Mouse (Mus musculus) limb, embryonic 11.5 days (tissue): ENCODE results near the gene Msl1. TPM values are rescaled to one million over a fixed set of nuclear protein-coding genes. Genes with fewer than 3 reads are reported as not detected.

ENCODE experiments used
- ATAC-seq: fragments of 200-750 bp; cut with Nextera tagmentation; 2 replicates; pipeline ENCODE4 v1.8.0; 2017; ENCODE audit warnings: low read depth; ENCODE audit not compliant: insufficient number of reproducible peaks, low FRiP score, low TSS enrichment
- DNase-seq: peaks from one replicate; pipeline ENCODE4 v3.0.0-alpha.2; 2015; ENCODE audit warnings: low spot score
- H3K27ac ChIP-seq: fragments of 300-500 bp; sonication (generic); replicated peaks from 2 replicates; pipeline ENCODE4 v1.5.1; 2014; ENCODE audit warnings: low read depth, mild to moderate bottlenecking, low read length
- H3K27me3 ChIP-seq: fragments of 300-500 bp; sonication (generic); 2 replicates; pipeline ENCODE4 v1.6.1; 2014; ENCODE audit warnings: mild to moderate bottlenecking, low read length, mixed read lengths; ENCODE audit not compliant: control insufficient read depth, insufficient read depth
- H3K36me3 ChIP-seq: fragments of 300-500 bp; sonication (generic); 2 replicates; pipeline ENCODE4 v1.6.1; 2014; ENCODE audit warnings: mild to moderate bottlenecking, low read length, moderate library complexity, mixed read lengths; ENCODE audit not compliant: control insufficient read depth, insufficient read depth
- H3K4me1 ChIP-seq: fragments of 300-500 bp; sonication (generic); 2 replicates; pipeline ENCODE4 v1.6.1; 2014; ENCODE audit warnings: low read length, mixed read lengths; ENCODE audit not compliant: control insufficient read depth, insufficient read depth
- H3K4me2 ChIP-seq: fragments of 300-500 bp; sonication (generic); 2 replicates; pipeline ENCODE4 v1.6.1; 2014; ENCODE audit warnings: low read depth, mild to moderate bottlenecking, moderate library complexity; ENCODE audit not compliant: severe bottlenecking
- H3K4me3 ChIP-seq: fragments of 300-500 bp; sonication (generic); 2 replicates; pipeline ENCODE4 v1.5.1; 2014; ENCODE audit warnings: low read depth, low read length
- H3K9ac ChIP-seq: fragments of 300-500 bp; sonication (generic); 2 replicates; pipeline ENCODE4 v1.6.1; 2014; ENCODE audit warnings: mild to moderate bottlenecking, low read length
- H3K9me3 ChIP-seq: fragments of 300-500 bp; sonication (generic); 2 replicates; pipeline ENCODE4 v1.6.1; 2016; ENCODE audit warnings: low read length; ENCODE audit not compliant: control insufficient read depth
- WGBS: fragments of 180-500 bp; shearing (Covaris S2); extraction: QIAGEN DNeasy Blood & Tissue Kit; methylation state at CpG from one replicate; pipeline ENCODE4 v1.1.7; 2014; 5-methylcytosine and 5-hydroxymethylcytosine counted together
- polyA plus RNA-seq: library from polyadenylated mRNA; unstranded; fragments of >200 nt; fragmentation: Nextera tagmentation; extraction: Ambion mirVana; gene quantifications from 2 replicates; pipeline ENCODE4 v1.2.1, GENCODE M21; 2014

Gene Msl1
- polyA plus RNA-seq, 1 experiment from 2014 or later, result 24.6 TPM

GRCm38 (mm10) chr11:98772667-98773171, 22.6 kb upstream of the Msl1 start:
- Histone ChIP-seq H3K9me3 (no peaks in the 10 kb centered on the region), H3K9ac (no peak overlapping the region), H3K36me3 (peaks cover 5% of the 10 kb centered on the region), H3K4me3 (no peak overlapping the region), H3K4me1 (peaks cover 39% of the 10 kb centered on the region), H3K4me2 (no peak overlapping the region), H3K27me3 (no peaks in the 10 kb centered on the region), H3K27ac (no peak overlapping the region)
- WGBS, result 71% methylated on average over 8 of the region's 8 CpGs
- ATAC-seq (no peak), DNase-seq (no peak)

DNA sequence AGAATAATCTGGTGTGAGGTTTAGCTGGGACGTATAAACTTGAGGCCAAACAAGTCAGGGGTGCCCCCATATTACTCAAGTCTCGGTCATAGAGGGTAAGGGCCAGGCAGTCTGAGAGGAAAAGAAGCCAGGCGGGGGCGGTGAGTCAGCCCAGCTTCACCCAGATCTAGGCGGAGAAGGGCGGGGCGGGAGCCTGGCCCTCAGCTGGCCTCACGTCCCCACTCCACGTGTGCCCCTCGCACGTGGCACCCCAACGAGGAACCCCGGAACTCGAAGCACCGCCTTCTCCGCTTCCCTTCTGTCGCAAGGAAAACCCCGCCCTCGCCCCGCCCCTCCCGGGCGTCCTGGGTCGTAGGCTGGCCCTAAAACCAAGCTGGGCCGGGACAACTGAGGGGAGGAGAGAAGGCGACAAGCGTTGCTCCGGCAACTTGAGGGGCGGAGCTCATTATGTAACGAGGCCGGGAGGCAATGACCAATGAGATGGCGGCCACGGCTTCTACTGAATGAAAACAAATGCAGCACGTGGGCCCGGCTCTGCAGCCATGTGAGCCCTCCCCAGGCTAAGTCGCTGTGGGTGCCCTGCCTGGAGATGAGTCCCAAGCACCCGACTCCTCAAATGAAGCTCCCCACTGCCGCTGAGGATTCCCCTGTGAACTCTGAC, 21.6 kb upstream of the Msl1 start:
- no peak overlapping the region for H3K27ac ChIP-seq

GRCm38 (mm10) chr11:98774582-98775347, 20.6 kb upstream of the Msl1 start, which contains the start of gene Nr1d1:
TSS of gene Nr1d1 (minus strand) at chr11:98775333.
- Histone ChIP-seq H3K36me3 (no peaks in the 10 kb centered on the region; the same call in 1 of the 2 replicates), H3K9me3 (no peaks in the 10 kb centered on the region), H3K27ac (peak within 1 kb of the TSS; percentile 84), H3K27me3 (no peaks in the 10 kb centered on the region), H3K9ac (peak within 1 kb of the TSS; percentile 17; the same call in 1 of the 2 replicates), H3K4me1 (peaks cover 31% of the 10 kb centered on the region), H3K4me2 (peak within 1 kb of the TSS; percentile 75), H3K4me3 (peak within 1 kb of the TSS; percentile 28)
- DNase-seq (no peak), ATAC-seq (peak; percentile 65; the same call in 1 of the 2 replicates)
- under 1% methylated on average over 22 of the region's 22 CpGs for WGBS

More for the DNA sequence above, 21.6 kb upstream of the Msl1 start:
- DNase-seq (peak; percentile 93), ATAC-seq (peak; percentile 57)
- H3K4me1 ChIP-seq, result peaks cover 31% of the 10 kb centered on the region
- H3K9me3 ChIP-seq, result no peaks in the 10 kb centered on the region
- H3K9ac ChIP-seq, result no peak overlapping the region; the same call in 1 of the 2 replicates
- WGBS, result under 1% methylated on average over 36 of the region's 37 CpGs
- H3K4me2 ChIP-seq, result peak overlapping the region; percentile 75
- peaks cover 2% of the 10 kb centered on the region; the same call in 1 of the 2 replicates for H3K36me3 ChIP-seq
- H3K27me3 ChIP-seq, result no peaks in the 10 kb centered on the region
- peak overlapping the region; percentile 29 for H3K4me3 ChIP-seq

- WGBS, result 5% methylated on average over 15 of the region's 15 CpGs
- H3K4me2 ChIP-seq, result peak overlapping the region; percentile 75
- no peaks in the 10 kb centered on the region for H3K9me3 ChIP-seq
- H3K9ac ChIP-seq, result peak overlapping the region; percentile 17; the same call in 1 of the 2 replicates
- H3K4me3 ChIP-seq, result peak overlapping the region; percentile 28
- DNase-seq (peak; percentile 96), ATAC-seq (peak; percentile 21)
- peaks cover 31% of the 10 kb centered on the region for H3K4me1 ChIP-seq
- H3K27ac ChIP-seq, result peak overlapping the region; percentile 84
- no peaks in the 10 kb centered on the region for H3K27me3 ChIP-seq
- H3K36me3 ChIP-seq, result no peaks in the 10 kb centered on the region
These were observed 19.8 kb upstream of the Msl1 start for GRCm38 (mm10) chr11:98775348-98776051.

DNA sequence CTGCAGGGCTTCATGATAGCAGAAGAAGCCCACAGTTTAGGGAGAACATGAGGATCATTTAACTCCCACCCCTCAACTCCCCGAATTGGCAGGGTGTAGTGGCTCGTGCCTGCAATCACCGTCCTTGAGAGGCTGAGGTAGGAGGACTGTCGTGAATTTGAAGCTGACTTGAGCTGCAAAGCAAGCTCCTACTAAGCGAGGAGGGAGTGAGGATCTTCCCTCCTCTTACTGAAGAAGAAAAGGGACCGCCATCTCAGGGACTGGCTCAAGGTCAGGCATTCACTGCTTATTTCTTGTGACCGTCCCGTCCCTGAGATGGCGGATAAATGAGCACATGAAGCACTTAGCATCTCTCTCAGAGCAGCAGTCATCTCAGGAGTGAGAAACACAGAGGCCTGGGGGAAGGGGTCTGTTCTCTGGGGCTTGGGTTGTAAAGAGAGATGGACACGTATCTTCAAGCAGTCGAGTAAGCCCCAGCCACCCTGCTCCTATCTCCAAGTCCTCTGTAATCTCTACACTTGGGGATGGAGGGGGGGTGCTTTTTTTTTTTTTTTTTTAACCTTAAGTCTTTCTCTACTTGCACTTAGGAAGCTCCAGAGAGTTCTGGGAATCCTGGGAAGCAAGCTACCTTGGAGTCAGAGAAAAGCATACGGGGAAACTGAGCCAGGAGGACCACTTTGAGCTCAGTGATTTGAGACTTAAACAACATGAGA, 19.1 kb upstream of the Msl1 start:
- Histone ChIP-seq H3K27me3 (no peaks in the 10 kb centered on the region), H3K27ac (peak overlapping the region; percentile 93), H3K4me1 (peaks cover 31% of the 10 kb centered on the region), H3K4me3 (no peak overlapping the region), H3K4me2 (peak overlapping the region; percentile 75; the same call in 1 of the 2 replicates), H3K36me3 (no peaks in the 10 kb centered on the region), H3K9me3 (no peaks in the 10 kb centered on the region), H3K9ac (peak overlapping the region; percentile 45)
- DNase-seq, result no peak
- WGBS, result 40% methylated on average over 12 of the region's 12 CpGs
- no peak for ATAC-seq

- DNase-seq, result peak; percentile 71
- Histone ChIP-seq H3K4me1 (peaks cover 39% of the 10 kb centered on the region), H3K36me3 (no peaks in the 10 kb centered on the region), H3K4me3 (no peak overlapping the region), H3K27ac (peak overlapping the region; percentile 93), H3K27me3 (no peaks in the 10 kb centered on the region), H3K9ac (peak overlapping the region; percentile 45), H3K4me2 (peak overlapping the region; percentile 22), H3K9me3 (no peaks in the 10 kb centered on the region)
- WGBS, result 6% methylated on average over 9 of the region's 9 CpGs
- peak; percentile 26; the same call in 1 of the 2 replicates for ATAC-seq
These were observed 18.3 kb upstream of the Msl1 start for GRCm38 (mm10) chr11:98776843-98777590.

DNA sequence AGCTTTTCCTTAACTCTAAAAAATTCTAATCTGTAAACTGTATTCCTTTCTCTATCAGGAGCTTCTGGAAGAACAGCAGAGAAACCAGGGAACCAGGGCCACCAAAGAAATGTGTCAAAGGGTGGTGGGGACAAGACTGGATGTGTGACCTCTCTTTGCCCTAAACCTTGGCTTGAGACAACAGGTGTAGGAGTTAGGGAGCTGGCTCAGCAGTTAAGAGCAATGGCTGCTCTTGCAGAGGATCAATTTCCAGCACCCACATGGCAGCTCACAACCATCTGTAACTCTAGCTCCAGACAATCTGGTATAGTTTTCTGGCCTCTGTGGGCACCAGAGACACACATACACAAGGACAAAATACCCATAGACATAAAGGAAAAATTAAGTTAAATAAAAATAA, 17.4 kb upstream of the Msl1 start:
- Histone ChIP-seq H3K9ac (no peak overlapping the region), H3K4me2 (no peak overlapping the region), H3K36me3 (no peaks in the 10 kb centered on the region), H3K9me3 (no peaks in the 10 kb centered on the region), H3K4me1 (peaks cover 48% of the 10 kb centered on the region), H3K4me3 (no peak overlapping the region), H3K27ac (peak overlapping the region; percentile 93), H3K27me3 (no peaks in the 10 kb centered on the region)
- no peak for DNase-seq
- ATAC-seq, result no peak
